Mouse (Mus musculus): ENCODE data around the gene Prkce. TPM values are rescaled to one million over a fixed set of nuclear protein-coding genes. Genes with fewer than 3 reads are reported as not detected.

Gene Prkce
- polyA plus RNA-seq, 1 experiment from 2014 or later, result 6.6 TPM

DNA sequence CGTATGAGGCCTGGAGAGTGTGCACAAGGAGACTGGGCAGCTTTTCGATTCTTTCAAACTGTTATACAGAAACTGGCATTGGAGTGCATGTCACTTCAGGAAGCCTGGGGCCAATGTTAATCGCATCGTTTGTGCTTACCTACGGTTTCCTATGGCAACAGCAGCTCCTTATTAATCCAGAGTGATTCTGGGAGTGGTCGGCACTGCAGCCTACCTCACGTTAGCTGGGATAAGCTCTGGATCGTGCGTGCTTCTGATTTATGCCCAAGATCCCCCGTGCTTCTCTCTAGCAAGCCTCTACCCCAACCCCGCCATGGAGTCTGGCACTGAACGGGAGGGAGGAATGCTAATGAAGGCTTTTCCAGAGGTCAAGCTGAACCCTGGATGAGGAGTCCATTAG is 242.9 kb downstream of the Prkce start:
- POLR2A ChIA-PET, result interaction anchor here (1.4 kb wide), 1 partner anchor 8 kb away, joined by 3 read pairs; no protein-coding TSS in a partner anchor
- DNase-seq (ENCODE audit: low read depth, low spot score) (no peak), ATAC-seq (no peak)
- CTCF ChIA-PET, result interaction anchor here (1.7 kb wide), 1 partner anchor 21 kb away, joined by 6 read pairs; no protein-coding TSS in a partner anchor
- in situ Hi-C loops (cut with MboI; ENCODE audit: low pct_unique_long_range_greater_than_20kb), result no loop called here
- TF ChIP-seq CTCF (IDR thresholded peaks at IDR 0.05), result no peak
- no peaks in the 10 kb centered on the region for H3K27me3 ChIP-seq

DNA sequence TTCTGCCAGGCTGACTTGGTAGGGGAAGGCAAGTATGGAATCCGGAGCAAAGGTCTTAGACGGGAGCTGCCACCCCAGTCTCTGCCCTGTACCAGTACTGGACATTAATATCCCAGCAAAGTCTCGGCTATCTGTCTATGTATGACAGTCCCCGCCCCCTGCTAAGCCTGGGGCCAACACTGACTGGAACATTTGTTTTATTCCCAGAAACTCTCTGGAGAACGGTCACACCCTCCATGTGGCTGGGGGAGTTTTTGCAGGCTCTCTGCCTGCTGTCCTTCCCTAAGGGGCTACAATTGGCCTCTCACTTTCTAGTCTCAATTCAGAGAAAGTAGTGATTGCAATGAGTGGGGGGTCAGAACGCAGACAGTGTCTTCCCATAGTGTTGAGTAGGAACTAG is 244.6 kb downstream of the Prkce start:
- ATAC-seq (no peak), DNase-seq (ENCODE audit: low read depth, low spot score) (no peak)
- in situ Hi-C loops (cut with MboI; ENCODE audit: low pct_unique_long_range_greater_than_20kb), result no loop called here
- ChIA-PET CTCF (interaction anchor here (1.7 kb wide), 1 partner anchor 20 kb away, joined by 6 read pairs; no protein-coding TSS in a partner anchor), POLR2A (no interaction called here)
- TF ChIP-seq CTCF (IDR thresholded peaks at IDR 0.05), result no peak
- no peaks in the 10 kb centered on the region for H3K27me3 ChIP-seq

GRCm38 (mm10) chr17:86414608-86415007 is 247.0 kb downstream of the Prkce start:
- DNase-seq (ENCODE audit: low read depth, low spot score) (no peak), ATAC-seq (no peak)
- ChIA-PET CTCF (no interaction called here), POLR2A (no interaction called here)
- no peaks in the 10 kb centered on the region for H3K27me3 ChIP-seq
- in situ Hi-C loops (cut with MboI; ENCODE audit: low pct_unique_long_range_greater_than_20kb), result no loop called here
- no peak for TF ChIP-seq CTCF (IDR thresholded peaks at IDR 0.05)

DNA sequence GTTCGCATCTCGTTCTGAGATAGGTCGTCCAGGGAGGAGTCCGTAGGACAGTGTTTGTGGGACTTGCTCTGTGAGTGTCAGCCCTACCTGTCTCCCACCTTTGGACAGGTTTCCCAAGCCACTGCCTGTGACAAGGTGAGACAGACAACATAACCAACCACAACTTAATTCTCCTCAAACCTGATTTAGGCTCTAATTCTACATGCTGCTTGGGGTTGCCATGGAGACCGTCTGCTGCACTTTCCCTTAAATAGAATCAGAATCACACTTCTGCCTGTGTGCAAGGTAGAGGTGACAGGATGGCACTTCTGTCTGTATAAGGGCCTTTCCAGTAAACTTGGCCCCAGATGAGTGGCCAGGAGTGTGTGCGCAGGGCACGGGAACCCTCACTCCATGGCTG is 248.4 kb downstream of the Prkce start:
- ATAC-seq (no peak), DNase-seq (ENCODE audit: low read depth, low spot score) (no peak)
- no peaks in the 10 kb centered on the region for H3K27me3 ChIP-seq
- in situ Hi-C loops (cut with MboI; ENCODE audit: low pct_unique_long_range_greater_than_20kb), result no loop called here
- POLR2A ChIA-PET, result no interaction called here
- CTCF ChIA-PET, result no interaction called here
- TF ChIP-seq CTCF (IDR thresholded peaks at IDR 0.05), result no peak

DNA sequence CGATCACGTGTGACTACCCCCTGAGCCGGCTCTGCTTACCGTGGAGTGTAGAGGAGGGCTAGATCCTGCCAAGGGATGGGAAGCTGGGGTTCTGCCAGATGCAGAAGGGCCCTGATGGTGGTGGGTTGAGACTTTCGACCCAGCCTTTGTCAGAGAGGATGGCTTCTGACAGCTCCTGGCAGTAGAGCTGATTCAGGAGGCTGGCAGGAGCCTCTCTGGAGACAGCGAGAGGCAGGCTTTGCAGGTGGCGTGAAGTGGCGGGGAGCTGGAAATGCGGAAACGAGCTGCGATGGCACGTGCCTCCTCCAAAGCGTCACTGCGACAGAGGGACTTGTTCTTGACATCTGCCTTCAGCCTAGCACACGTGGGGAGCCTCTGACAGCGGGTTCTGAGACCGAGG is 250.7 kb downstream of the Prkce start:
- in situ Hi-C loops (cut with MboI; ENCODE audit: low pct_unique_long_range_greater_than_20kb), result no loop called here
- ChIA-PET POLR2A (interaction anchor here (0.7 kb wide), 1 partner anchor 8 kb away, joined by 3 read pairs; no protein-coding TSS in a partner anchor), CTCF (interaction anchor here (1.4 kb wide), 1 partner anchor 19 kb away, joined by 3 read pairs; no protein-coding TSS in a partner anchor)
- ATAC-seq (no peak), DNase-seq (ENCODE audit: low read depth, low spot score) (no peak)
- no peaks in the 10 kb centered on the region for H3K27me3 ChIP-seq
- no peak for TF ChIP-seq CTCF (IDR thresholded peaks at IDR 0.05)

- in situ Hi-C loops (cut with MboI; ENCODE audit: low pct_unique_long_range_greater_than_20kb), result no loop called here
- no peaks in the 10 kb centered on the region for H3K27me3 ChIP-seq
- ChIA-PET CTCF (interaction anchor here (1.4 kb wide), 1 partner anchor 20 kb away, joined by 3 read pairs; no protein-coding TSS in a partner anchor), POLR2A (no interaction called here)
- DNase-seq (ENCODE audit: low read depth, low spot score) (no peak), ATAC-seq (no peak)
- TF ChIP-seq CTCF (IDR thresholded peaks at IDR 0.05), result no peak
Measured at GRCm38 (mm10) chr17:86419199-86419598, 251.6 kb downstream of the Prkce start.

DNA sequence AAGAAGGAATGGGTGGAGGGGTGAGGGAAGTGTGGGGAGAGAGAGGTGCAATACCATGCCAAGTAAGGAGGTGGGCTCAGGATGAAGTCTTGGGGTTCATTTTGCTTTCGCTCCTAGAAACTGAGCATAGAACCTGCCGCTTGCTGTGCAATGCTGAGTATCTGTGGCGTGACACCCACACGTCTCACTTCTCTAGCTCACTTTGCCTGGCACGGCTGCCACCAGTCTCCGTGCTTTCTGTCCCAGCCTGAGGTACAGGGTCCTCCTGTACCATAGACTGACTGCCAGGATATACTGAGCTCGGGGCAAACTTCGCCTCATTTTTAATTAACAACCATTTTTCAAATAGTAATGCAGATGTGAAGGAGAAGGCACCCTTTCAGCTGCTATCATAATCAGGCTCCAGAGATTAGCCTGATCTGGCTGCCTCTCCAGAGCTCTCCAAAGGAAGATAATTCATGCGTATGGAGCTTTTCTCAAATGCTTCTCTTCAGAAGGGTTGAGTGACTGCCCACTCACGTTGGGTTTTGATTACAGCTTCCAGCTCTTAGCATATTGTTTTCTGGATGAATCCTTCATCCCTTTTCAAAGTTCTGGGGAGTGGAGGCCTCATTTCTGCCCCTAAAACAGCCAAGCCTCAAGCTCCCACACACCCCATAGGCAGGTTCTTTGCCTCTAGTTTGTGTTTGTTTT is 253.2 kb downstream of the Prkce start:
- ChIA-PET CTCF (no interaction called here), POLR2A (no interaction called here)
- no peaks in the 10 kb centered on the region for H3K27me3 ChIP-seq
- in situ Hi-C loops (cut with MboI; ENCODE audit: low pct_unique_long_range_greater_than_20kb), result no loop called here
- DNase-seq (ENCODE audit: low read depth, low spot score) (no peak), ATAC-seq (no peak)
- TF ChIP-seq CTCF (IDR thresholded peaks at IDR 0.05), result no peak

DNA sequence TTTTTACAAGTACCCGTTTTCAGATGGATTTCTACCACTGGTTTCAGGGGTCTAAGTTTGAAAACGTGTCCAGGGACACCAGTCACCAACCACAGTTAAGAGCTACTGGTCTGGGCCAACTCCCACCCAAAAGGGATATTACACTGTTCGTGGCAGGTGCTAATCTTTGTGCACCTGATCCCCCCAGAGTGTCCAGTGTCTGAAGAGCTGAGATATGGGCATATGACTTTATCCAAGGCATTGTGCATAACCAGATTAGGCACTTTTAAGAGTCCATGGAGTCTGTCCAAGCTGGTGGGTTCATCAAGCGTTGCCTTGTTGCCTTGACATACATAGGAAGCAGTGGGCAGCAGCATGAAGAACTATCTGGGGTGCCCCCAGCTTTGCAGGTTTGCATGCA is 254.4 kb downstream of the Prkce start:
- POLR2A ChIA-PET, result no interaction called here
- in situ Hi-C loops (cut with MboI; ENCODE audit: low pct_unique_long_range_greater_than_20kb), result no loop called here
- H3K27me3 ChIP-seq, result no peaks in the 10 kb centered on the region
- CTCF ChIA-PET, result no interaction called here
- ATAC-seq, result no peak
- DNase-seq (ENCODE audit: low read depth, low spot score), result no peak
- TF ChIP-seq CTCF (IDR thresholded peaks at IDR 0.05), result no peak

- H3K27me3 ChIP-seq, result no peaks in the 10 kb centered on the region
- DNase-seq (ENCODE audit: low read depth, low spot score) (no peak), ATAC-seq (no peak)
- in situ Hi-C loops (cut with MboI; ENCODE audit: low pct_unique_long_range_greater_than_20kb), result no loop called here
- ChIA-PET POLR2A (no interaction called here), CTCF (no interaction called here)
- TF ChIP-seq CTCF (IDR thresholded peaks at IDR 0.05), result no peak
Measured at GRCm38 (mm10) chr17:86429877-86430276, 262.3 kb downstream of the Prkce start.

GRCm38 (mm10) chr17:86433117-86433516 is 265.5 kb downstream of the Prkce start:
- CTCF ChIA-PET, result interaction anchor here (1.2 kb wide), 1 partner anchor 11 kb away, joined by 3 read pairs; no protein-coding TSS in a partner anchor
- no peak for TF ChIP-seq CTCF (IDR thresholded peaks at IDR 0.05)
- POLR2A ChIA-PET, result interaction anchor here (0.6 kb wide), 1 partner anchor 1187 kb away, joined by 3 read pairs; no protein-coding TSS in a partner anchor
- no peaks in the 10 kb centered on the region for H3K27me3 ChIP-seq
- no peak for DNase-seq (ENCODE audit: low read depth, low spot score)
- in situ Hi-C loops (cut with MboI; ENCODE audit: low pct_unique_long_range_greater_than_20kb), result no loop called here
- ATAC-seq, result no peak

DNA sequence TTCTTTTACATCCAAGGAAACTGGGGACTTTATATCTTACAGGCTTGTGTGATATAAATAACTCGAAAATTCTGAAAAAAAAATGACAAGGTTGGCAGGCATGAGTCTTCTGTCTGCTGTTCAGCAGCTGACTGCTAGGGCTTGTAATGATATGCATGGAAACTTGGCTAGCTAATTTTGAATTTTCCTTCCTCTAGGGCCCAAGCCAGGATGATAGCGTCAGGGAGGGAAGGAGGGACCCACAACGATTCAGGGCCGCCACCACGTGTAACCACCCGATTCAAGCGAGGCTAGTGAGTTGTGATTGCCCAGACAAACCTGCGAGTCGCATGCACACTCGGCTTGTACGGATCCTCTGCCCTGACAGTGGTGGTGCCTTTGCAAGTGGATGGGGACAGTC is 266.2 kb downstream of the Prkce start:
- CTCF ChIA-PET, result interaction anchor here (1.2 kb wide), 1 partner anchor 10 kb away, joined by 3 read pairs; no protein-coding TSS in a partner anchor
- H3K27me3 ChIP-seq, result no peaks in the 10 kb centered on the region

More for the DNA sequence above, 266.2 kb downstream of the Prkce start:
- DNase-seq (ENCODE audit: low read depth, low spot score), result no peak
- no peak for TF ChIP-seq CTCF (IDR thresholded peaks at IDR 0.05)
- in situ Hi-C loops (cut with MboI; ENCODE audit: low pct_unique_long_range_greater_than_20kb), result no loop called here
- POLR2A ChIA-PET, result no interaction called here
- no peak for ATAC-seq
